ENCODE assay signal across 9 mouse cellular contexts in genomic region chr10:80587305-80587657, GRCm38 (mm10). TPM values are rescaled to one million over a fixed set of nuclear protein-coding genes. Genes with fewer than 3 reads are reported as not detected.
DNase-seq lines count a peak whose midpoint lies in the region; ATAC-seq and TF ChIP-seq lines count a peak whose summit lies in the region.
"Had no signal": no experiment of that assay in that cellular context is flagged by ENCODE, and none has a peak within 500 bp of the region (broad histone marks: within the 10 kb centered on the region; RNA-seq: fewer than 3 reads in every experiment).

No protein-coding gene starts in this region.

- H3K27me3 ChIP-seq in hindbrain, embryonic 13.5 days = no peaks in the 10 kb centered on the region
- no peaks in the 10 kb centered on the region for H3K27me3 ChIP-seq in liver, embryonic 12.5 days (replicated peaks)
- no peaks in the 10 kb centered on the region for H3K27me3 ChIP-seq in stomach, postnatal 0 days (ENCODE audit: control insufficient read depth, insufficient read depth, low read length)

- peak overlapping the region; percentile 62 for H3K27ac ChIP-seq in hindbrain, embryonic 13.5 days
- H3K27ac ChIP-seq in liver, embryonic 12.5 days = peak overlapping the region; percentile 67
- peak overlapping the region; percentile 70 for H3K27ac ChIP-seq in stomach, postnatal 0 days (replicated peaks)

- no peak overlapping the region for H3K4me3 ChIP-seq in hindbrain, embryonic 13.5 days
- H3K4me3 ChIP-seq in liver, embryonic 12.5 days = no peak overlapping the region
- no peak overlapping the region for H3K4me3 ChIP-seq in stomach, postnatal 0 days (ENCODE audit: low read depth, low read length)

- 0 out of 2 replicates have a peak overlapping the region, but pooled peaks have one; percentile 19 for H3K9ac ChIP-seq in hindbrain, embryonic 13.5 days
- 0 out of 2 replicates have a peak overlapping the region, but pooled peaks have one; percentile 12 for H3K9ac ChIP-seq in liver, embryonic 12.5 days
- H3K9ac ChIP-seq in stomach, postnatal 0 days (ENCODE audit: low read length) = no peak overlapping the region

- DNase-seq in adrenal gland, postnatal 36 days = peak; percentile 27 to 43
- no peak for DNase-seq in adrenal gland, postnatal 10 days
- DNase-seq in brain, adult 2 months (ENCODE audit: low read depth, low spot score) = peak; percentile 60
- DNase-seq in stomach, postnatal 0 days (ENCODE audit: low spot score) = no peak
- DNase-seq in B cell, adult 2 months = no peak

- WGBS in hindbrain, embryonic 13.5 days = 27% methylated on average over 4 of the region's 4 CpGs
- WGBS in liver, embryonic 12.5 days (ENCODE audit: insufficient replicate concordance) = 49% methylated on average over 4 of the region's 4 CpGs
- 48% methylated on average over 4 of the region's 4 CpGs for WGBS in stomach, postnatal 0 days

- H3K4me2 ChIP-seq in hindbrain, embryonic 13.5 days = no peak overlapping the region
- H3K4me2 ChIP-seq in liver, embryonic 12.5 days = peak overlapping the region; percentile 20
- H3K4me2 ChIP-seq in stomach, postnatal 0 days (replicated peaks; ENCODE audit: low read depth) = peak overlapping the region; percentile 25; the same call in 1 of the 2 replicates

- TF ChIP-seq CTCF in stomach, postnatal 0 days (IDR thresholded peaks at IDR 0.05; ENCODE audit: low read depth) = no peak

- ATAC-seq in hindbrain, embryonic 13.5 days (ENCODE audit: low FRiP score) = no peak
- no peak for ATAC-seq in liver, embryonic 12.5 days
- ATAC-seq in stomach, postnatal 0 days (ENCODE audit: low FRiP score, low TSS enrichment) = no peak
- ATAC-seq in monocyte, adult 5-6 weeks (replicated peaks; ENCODE audit: insufficient number of reproducible peaks, low FRiP score, low TSS enrichment, poor library complexity, severe bottlenecking) = no peak

- peaks cover 33% of the 10 kb centered on the region for H3K4me1 ChIP-seq in hindbrain, embryonic 13.5 days (replicated peaks)
- peaks cover 68% of the 10 kb centered on the region for H3K4me1 ChIP-seq in liver, embryonic 12.5 days
- peaks cover 6% of the 10 kb centered on the region; the same call in 1 of the 2 replicates for H3K4me1 ChIP-seq in stomach, postnatal 0 days (replicated peaks; ENCODE audit: control insufficient read depth, insufficient read depth)

- no peak for TF ChIP-seq EP300 in stomach, postnatal 0 days (optimal IDR thresholded peaks at IDR 0.05)

- H3K9me3 ChIP-seq in hindbrain, embryonic 13.5 days = no peaks in the 10 kb centered on the region
- H3K9me3 ChIP-seq in liver, embryonic 12.5 days (replicated peaks) = no peaks in the 10 kb centered on the region
- H3K9me3 ChIP-seq in stomach, postnatal 0 days (ENCODE audit: control insufficient read depth, low read length) = no peaks in the 10 kb centered on the region

- peaks cover 40% of the 10 kb centered on the region for H3K36me3 ChIP-seq in hindbrain, embryonic 13.5 days
- peaks cover 46% of the 10 kb centered on the region for H3K36me3 ChIP-seq in liver, embryonic 12.5 days
- peaks cover 19% of the 10 kb centered on the region for H3K36me3 ChIP-seq in stomach, postnatal 0 days (ENCODE audit: control insufficient read depth, insufficient read depth, low read length)

RNA-seq across cellular contexts. Expression of gene Abhd17a, which starts 2.9 kb away (rescaled TPM):
- 100 to 1,000 TPM; 103 to 107 TPM for total RNA-seq in adrenal gland, postnatal 36 days (2021)
- total RNA-seq in adrenal gland, postnatal 10 days (2021) = 100 to 1,000 TPM; 108 to 113 TPM
- 93.8 and 96.2 TPM in 2 replicates for polyA plus RNA-seq in hindbrain, embryonic 13.5 days (2015; fragmentation: Nextera tagmentation; extraction: Ambion mirVana)
- 86.4 and 88.9 TPM in 2 replicates for polyA plus RNA-seq in liver, embryonic 12.5 days (2016; fragmentation: Nextera tagmentation; extraction: Ambion mirVana)
- polyA plus RNA-seq in stomach, postnatal 0 days (2015; fragmentation: Nextera tagmentation; extraction: Ambion mirVana) = 92.5 and 103 TPM in 2 replicates
- 15.2 to 20.8 TPM (median 17.0 TPM) in 3 replicates for total RNA-seq in monocyte, adult 5-6 weeks (2017)

RNA-seq across cellular contexts. Expression of gene Klf16, which starts 10.2 kb away (rescaled TPM):
- 10 to 100 TPM; 13.6 to 14.1 TPM for total RNA-seq in adrenal gland, postnatal 36 days (2021)
- 10 to 100 TPM; 12.4 to 14.1 TPM for total RNA-seq in adrenal gland, postnatal 10 days (2021)
- 4.6 and 4.9 TPM in 2 replicates for polyA plus RNA-seq in hindbrain, embryonic 13.5 days (2015; fragmentation: Nextera tagmentation; extraction: Ambion mirVana)
- polyA plus RNA-seq in liver, embryonic 12.5 days (2016; fragmentation: Nextera tagmentation; extraction: Ambion mirVana) = 24.0 and 24.7 TPM in 2 replicates
- 8.3 and 8.4 TPM in 2 replicates for polyA plus RNA-seq in stomach, postnatal 0 days (2015; fragmentation: Nextera tagmentation; extraction: Ambion mirVana)
- total RNA-seq in monocyte, adult 5-6 weeks (2017) = 5.1 to 8.5 TPM (median 8.2 TPM) in 3 replicates

RNA-seq across cellular contexts. Expression of gene Scamp4, which starts 15.4 kb away (rescaled TPM):
- total RNA-seq in adrenal gland, postnatal 36 days (2021) = 10 to 100 TPM; 64.3 to 64.6 TPM
- 10 to 100 TPM; 41.8 to 42.3 TPM for total RNA-seq in adrenal gland, postnatal 10 days (2021)
- 65.1 and 67.5 TPM in 2 replicates for polyA plus RNA-seq in hindbrain, embryonic 13.5 days (2015; fragmentation: Nextera tagmentation; extraction: Ambion mirVana)
- 63.3 and 65.2 TPM in 2 replicates for polyA plus RNA-seq in liver, embryonic 12.5 days (2016; fragmentation: Nextera tagmentation; extraction: Ambion mirVana)
- polyA plus RNA-seq in stomach, postnatal 0 days (2015; fragmentation: Nextera tagmentation; extraction: Ambion mirVana) = 67.8 and 77.3 TPM in 2 replicates
- total RNA-seq in monocyte, adult 5-6 weeks (2017) = 6.0 to 11.2 TPM (median 7.9 TPM) in 3 replicates

RNA-seq across cellular contexts. Expression of gene Adat3, which starts 15.4 kb away (rescaled TPM):
- 1 to 10 TPM; 2.7 to 6.1 TPM for total RNA-seq in adrenal gland, postnatal 36 days (2021)
- total RNA-seq in adrenal gland, postnatal 10 days (2021) = 1 to 10 TPM; 3.9 to 5.1 TPM
- polyA plus RNA-seq in hindbrain, embryonic 13.5 days (2015; fragmentation: Nextera tagmentation; extraction: Ambion mirVana) = 4.4 and 6.4 TPM in 2 replicates
- polyA plus RNA-seq in liver, embryonic 12.5 days (2016; fragmentation: Nextera tagmentation; extraction: Ambion mirVana) = 7.0 and 7.4 TPM in 2 replicates
- 4.1 and 4.3 TPM in 2 replicates for polyA plus RNA-seq in stomach, postnatal 0 days (2015; fragmentation: Nextera tagmentation; extraction: Ambion mirVana)
- total RNA-seq in monocyte, adult 5-6 weeks (2017) = 1.8 TPM in 1 of 3 replicates, not detected in the others
- total RNA-seq: neutrophil, adult 5-6 weeks had no signal

RNA-seq across cellular contexts. Expression of gene Gm49322, which starts 18.5 kb away (rescaled TPM):
- 1 to 10 TPM; 1.6 to 2.6 TPM for total RNA-seq in adrenal gland, postnatal 36 days (2021)
- total RNA-seq in adrenal gland, postnatal 10 days (2021) = 1 to 10 TPM; 1.6 to 2.7 TPM
- polyA plus RNA-seq in hindbrain, embryonic 13.5 days (2015; fragmentation: Nextera tagmentation; extraction: Ambion mirVana) = 3.1 and 3.3 TPM in 2 replicates
- polyA plus RNA-seq in liver, embryonic 12.5 days (2016; fragmentation: Nextera tagmentation; extraction: Ambion mirVana) = 2.6 and 3.0 TPM in 2 replicates
- 1.4 and 1.7 TPM in 2 replicates for polyA plus RNA-seq in stomach, postnatal 0 days (2015; fragmentation: Nextera tagmentation; extraction: Ambion mirVana)
- 0.78 to 1.0 TPM in 2 of 3 replicates, not detected in the other for total RNA-seq in monocyte, adult 5-6 weeks (2017)

Comparison
In these comparisons a context has a peak if more than half of its experiments do, and no peak if none do; other contexts are left out.
1. DNase-seq: peak in adrenal gland, postnatal 36 days (2 of 2) and brain, adult 2 months (single experiment); none in adrenal gland, postnatal 10 days (single experiment), stomach, postnatal 0 days (single experiment) and B cell, adult 2 months (0 of 2).
2. Peak in every context shown above with its lines, with median percentiles within 50 percentile points of each other: H3K27ac ChIP-seq.